Mouse (Mus musculus) lung, embryonic 15.5 days (tissue): ENCODE results near the gene Ifnl3. TPM values are rescaled to one million over a fixed set of nuclear protein-coding genes. Genes with fewer than 3 reads are reported as not detected.
A peak's percentile ranks its signal among the peaks of the same experiment; 100 is the strongest.

ENCODE experiments used
- ATAC-seq: fragments of 200-750 bp; cut with Nextera tagmentation; 2 replicates; pipeline ENCODE4 v1.8.0; 2017; ENCODE audit warnings: moderate number of reproducible peaks, borderline replicate concordance; ENCODE audit not compliant: low FRiP score, low TSS enrichment; ENCODE audit errors: extremely low read depth
- H3K27ac ChIP-seq: fragments of 300-500 bp; sonication (generic); 2 replicates; pipeline ENCODE4 v1.5.1; 2015; ENCODE audit warnings: moderate library complexity, mild to moderate bottlenecking, inconsistent platforms
- H3K27me3 ChIP-seq: fragments of 300-500 bp; sonication (generic); 2 replicates; pipeline ENCODE4 v1.6.1; 2015; ENCODE audit warnings: inconsistent platforms
- H3K36me3 ChIP-seq: fragments of 300-500 bp; sonication (generic); 2 replicates; pipeline ENCODE4 v1.6.1; 2015; ENCODE audit warnings: inconsistent platforms
- H3K4me1 ChIP-seq: fragments of 300-500 bp; sonication (generic); 2 replicates; pipeline ENCODE4 v1.6.1; 2015; ENCODE audit warnings: inconsistent platforms
- H3K4me2 ChIP-seq: fragments of 300-500 bp; sonication (generic); 2 replicates; pipeline ENCODE4 v1.6.1; 2015; ENCODE audit warnings: inconsistent platforms, mild to moderate bottlenecking, moderate library complexity
- H3K4me3 ChIP-seq: fragments of 300-500 bp; sonication (generic); 2 replicates; pipeline ENCODE4 v1.5.1; 2015; ENCODE audit warnings: mild to moderate bottlenecking, inconsistent platforms
- H3K9ac ChIP-seq: fragments of 300-500 bp; sonication (generic); 2 replicates; pipeline ENCODE4 v1.6.1; 2015; ENCODE audit warnings: inconsistent platforms
- H3K9me3 ChIP-seq: fragments of 300-500 bp; sonication (generic); 2 replicates; pipeline ENCODE4 v1.6.1; 2016; ENCODE audit warnings: inconsistent platforms
- WGBS: fragments of 180-500 bp; shearing (Covaris S2); methylation state at CpG from one replicate; pipeline ENCODE4 v1.1.7; 2015; 5-methylcytosine and 5-hydroxymethylcytosine counted together
- microRNA-seq: library from miRNA; unstranded; fragments of <30 nt; microRNA quantifications from one replicate; pipeline ENCODE4, GENCODE M21; 2016
- polyA plus RNA-seq: library from polyadenylated mRNA; unstranded; fragments of >200 nt; fragmentation: Nextera tagmentation; extraction: Ambion mirVana; gene quantifications from 2 replicates; pipeline ENCODE4 v1.2.1, GENCODE M21; 2015

Ifnl3 gene
- polyA plus RNA-seq, 1 experiment from 2014 or later = not detected

DNA sequence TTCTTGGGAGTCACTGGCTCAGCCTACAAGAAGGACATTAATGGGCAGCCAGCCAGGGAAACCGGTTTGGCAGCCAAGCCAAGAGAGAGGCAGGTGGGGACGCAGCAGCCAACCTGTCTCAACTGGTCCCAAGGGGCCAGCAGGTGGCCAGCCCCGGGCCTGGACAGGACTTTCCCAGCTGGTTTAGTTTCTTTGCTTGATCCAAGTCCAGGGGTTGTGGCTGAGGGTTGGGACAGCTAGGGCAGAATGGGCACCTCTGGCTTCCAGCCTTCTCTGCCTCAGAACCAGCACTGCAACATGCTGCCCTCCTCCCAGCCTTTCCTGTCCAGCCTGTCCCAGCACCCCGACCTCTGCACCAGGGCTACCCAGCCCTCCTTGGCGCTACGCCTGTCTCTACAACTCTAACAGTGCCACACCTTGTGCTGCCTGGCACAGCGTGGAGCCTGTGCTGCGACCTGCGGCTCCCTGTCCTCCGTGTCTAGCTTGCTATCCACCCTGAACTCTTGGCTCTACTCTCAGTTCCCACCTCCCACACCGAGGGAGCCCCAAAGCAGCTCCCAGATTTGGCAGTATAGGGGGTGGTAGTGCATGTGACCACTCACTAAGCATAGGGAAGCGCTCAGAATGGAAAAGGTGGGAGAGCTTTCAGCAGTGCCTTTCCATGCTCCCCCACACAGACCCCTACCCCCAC, 47.8 kb downstream of the Ifnl3 start:
- Histone ChIP-seq H3K4me1 (peaks cover 62% of the 10 kb centered on the region), H3K9me3 (no peaks in the 10 kb centered on the region), H3K9ac (peak overlapping the region; percentile 9), H3K27ac (peak overlapping the region; percentile 92), H3K4me3 (no peak overlapping the region; the same call in 1 of the 2 replicates), H3K27me3 (no peaks in the 10 kb centered on the region), H3K36me3 (peaks cover 26% of the 10 kb centered on the region), H3K4me2 (peak overlapping the region; percentile 43)
- peak; percentile 69 for ATAC-seq
- WGBS = 41% methylated on average over 12 of the region's 12 CpGs

DNA sequence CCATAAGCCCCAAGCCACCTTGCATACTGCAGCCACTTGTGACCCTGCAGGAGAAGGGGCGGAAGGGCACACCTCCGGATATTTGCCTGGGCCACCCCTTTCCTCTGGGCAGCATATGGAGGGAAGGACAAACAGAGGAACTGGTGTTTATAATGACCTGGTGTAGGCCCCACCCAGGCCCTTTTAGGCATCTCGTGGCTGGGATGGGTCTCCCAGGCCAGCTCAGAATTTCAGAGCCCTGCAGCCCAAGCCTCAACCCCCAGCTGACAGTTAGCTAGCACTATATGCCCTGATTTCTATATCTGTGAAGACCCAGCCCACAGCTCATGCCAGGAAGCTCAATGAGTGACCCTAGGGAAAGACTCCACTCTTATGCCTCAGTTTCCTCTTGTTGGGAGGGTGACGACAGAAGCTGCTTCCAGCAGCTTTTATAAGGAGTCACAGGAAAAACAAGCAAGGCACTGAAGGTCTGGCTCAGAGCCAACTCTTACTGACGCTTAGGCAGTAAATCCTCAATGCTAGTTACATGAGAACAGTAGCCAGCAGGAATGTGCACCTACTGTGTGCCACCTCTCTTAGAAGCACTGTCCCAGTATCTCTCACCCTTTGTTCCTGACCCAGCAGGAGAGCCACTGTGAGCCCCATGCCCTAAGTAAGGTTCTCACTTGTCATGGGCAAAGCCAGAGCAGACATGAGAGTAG, 48.5 kb downstream of the Ifnl3 start:
- Histone ChIP-seq H3K4me2 (peak overlapping the region; percentile 43), H3K36me3 (peaks cover 19% of the 10 kb centered on the region), H3K27me3 (no peaks in the 10 kb centered on the region), H3K4me3 (no peak overlapping the region; the same call in 1 of the 2 replicates), H3K27ac (peak overlapping the region; percentile 92), H3K4me1 (peaks cover 68% of the 10 kb centered on the region), H3K9ac (peak overlapping the region; percentile 9), H3K9me3 (no peaks in the 10 kb centered on the region)
- 18% methylated on average over 5 of the region's 5 CpGs for WGBS
- ATAC-seq = peak; percentile 43

DNA sequence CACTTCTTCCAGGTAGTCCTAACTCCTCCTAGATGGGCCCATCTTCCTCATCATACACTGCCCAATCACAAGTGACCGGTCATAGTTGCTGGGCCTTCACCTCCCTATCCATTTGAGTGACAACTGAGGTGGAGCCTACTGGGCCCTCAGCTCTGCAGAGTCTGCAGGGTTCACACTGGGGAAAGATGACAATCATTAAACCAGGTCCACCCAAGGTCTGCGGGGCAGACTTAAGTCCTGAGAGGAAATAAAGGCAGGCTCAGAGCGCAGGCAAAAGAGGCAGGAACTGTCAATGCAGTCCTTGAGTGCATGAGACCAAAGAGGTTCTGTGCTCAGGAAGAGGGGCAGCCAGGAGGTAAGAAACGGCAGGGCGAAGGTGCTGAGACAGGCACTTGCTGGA, 50.1 kb downstream of the Ifnl3 start:
- H3K27ac ChIP-seq = peak overlapping the region; percentile 92; the same call in 1 of the 2 replicates
- no peak overlapping the region for H3K9ac ChIP-seq
- no peak for ATAC-seq

DNA sequence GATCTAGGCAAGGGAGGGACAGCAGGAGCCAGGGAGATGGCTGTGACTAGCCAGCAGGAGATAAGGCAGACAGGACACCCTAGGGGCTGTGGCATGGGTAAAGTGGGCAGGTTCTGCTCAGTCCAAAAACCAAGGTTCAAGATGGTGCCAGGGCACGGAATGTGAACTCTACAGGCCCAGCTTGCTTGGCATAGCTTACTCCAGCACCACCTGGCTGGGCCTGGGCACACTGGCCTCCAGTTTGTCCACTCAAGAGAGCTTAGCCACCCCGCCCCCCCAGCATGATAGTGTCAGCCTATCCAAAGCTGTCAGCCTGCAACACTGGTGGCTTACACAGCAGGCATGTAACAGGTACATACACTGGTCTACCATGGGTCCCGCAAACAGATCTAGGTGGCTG, 50.6 kb downstream of the Ifnl3 start:
- Histone ChIP-seq H3K36me3 (no peaks in the 10 kb centered on the region), H3K9me3 (no peaks in the 10 kb centered on the region), H3K9ac (no peak overlapping the region), H3K27ac (0 out of 2 replicates have a peak overlapping the region, but pooled peaks have one; percentile 7), H3K4me2 (no peak overlapping the region), H3K4me3 (no peak overlapping the region), H3K27me3 (no peaks in the 10 kb centered on the region), H3K4me1 (peaks cover 89% of the 10 kb centered on the region)
- ATAC-seq = no peak
- WGBS = 85% methylated on average over 3 of the region's 3 CpGs

More for the DNA sequence above, 50.1 kb downstream of the Ifnl3 start:
- H3K4me3 ChIP-seq = no peak overlapping the region
- 71% methylated on average over 5 of the region's 5 CpGs for WGBS
- H3K36me3 ChIP-seq = peaks cover 4% of the 10 kb centered on the region
- H3K4me1 ChIP-seq = peaks cover 84% of the 10 kb centered on the region
- no peaks in the 10 kb centered on the region for H3K27me3 ChIP-seq
- no peak overlapping the region for H3K4me2 ChIP-seq
- no peaks in the 10 kb centered on the region for H3K9me3 ChIP-seq

Small RNA genes within 50 kb of the gene (microRNA-seq; reads per million reads assigned to microRNA genes)
- gene Mir7049 = not detected

Other genes starting within 250 kb of the Ifnl3 start
- 11.4 and 11.8 TPM in 2 replicates for gene Eid2b, start 245.1 kb upstream of the Ifnl3 start, polyA plus RNA-seq
- gene Selenov, start 231.7 kb upstream of the Ifnl3 start, polyA plus RNA-seq = not detected in 2 replicates
- gene Dll3, start 220.6 kb upstream of the Ifnl3 start, polyA plus RNA-seq = 0.75 and 0.94 TPM in 2 replicates
- gene Timm50, start 210.8 kb upstream of the Ifnl3 start, polyA plus RNA-seq = 146 and 147 TPM in 2 replicates
- gene Supt5, start 184.1 kb upstream of the Ifnl3 start, polyA plus RNA-seq = 83.2 and 88.4 TPM in 2 replicates
- 979 and 1,114 TPM in 2 replicates for gene Rps16, start 172.2 kb upstream of the Ifnl3 start, polyA plus RNA-seq
- 59.4 and 67.9 TPM in 2 replicates for gene Plekhg2, start 150.2 kb upstream of the Ifnl3 start, polyA plus RNA-seq
- gene Zfp36, start 142.6 kb upstream of the Ifnl3 start, polyA plus RNA-seq = 16.4 and 17.9 TPM in 2 replicates
- gene Med29, start 130.1 kb upstream of the Ifnl3 start, polyA plus RNA-seq = 51.2 and 53.8 TPM in 2 replicates
- gene Paf1, start 129.9 kb upstream of the Ifnl3 start, polyA plus RNA-seq = 80.7 and 88.2 TPM in 2 replicates
- gene Gmfg, start 85.4 kb upstream of the Ifnl3 start, polyA plus RNA-seq = 36.5 and 38.9 TPM in 2 replicates
- gene Lrfn1, start 70.9 kb upstream of the Ifnl3 start, polyA plus RNA-seq = 3.1 and 3.8 TPM in 2 replicates
- gene Ifnl2, start 12.4 kb upstream of the Ifnl3 start, polyA plus RNA-seq = not detected in 2 replicates
- 0.53 TPM in 1 of 2 replicates, not detected in the other for gene Sycn, start 18.0 kb downstream of the Ifnl3 start, polyA plus RNA-seq
- not detected in 2 replicates for gene Nccrp1, start 24.4 kb downstream of the Ifnl3 start, polyA plus RNA-seq
- gene Samd4b, start 75.3 kb downstream of the Ifnl3 start, polyA plus RNA-seq = 21.3 and 21.6 TPM in 2 replicates
- gene Pak4, start 75.3 kb downstream of the Ifnl3 start, polyA plus RNA-seq = 55.4 and 60.8 TPM in 2 replicates
- not detected in 2 replicates for gene Acp7, start 108.5 kb downstream of the Ifnl3 start, polyA plus RNA-seq
- 6.3 and 6.5 TPM in 2 replicates for gene Fbxo27, start 170.0 kb downstream of the Ifnl3 start, polyA plus RNA-seq
- gene Fbxo17, start 194.0 kb downstream of the Ifnl3 start, polyA plus RNA-seq = 15.6 and 16.3 TPM in 2 replicates
- gene Mrps12, start 219.0 kb downstream of the Ifnl3 start, polyA plus RNA-seq = 116 and 124 TPM in 2 replicates
- gene Sars2, start 219.2 kb downstream of the Ifnl3 start, polyA plus RNA-seq = 27.2 and 27.7 TPM in 2 replicates
- gene Ccer2, start 233.3 kb downstream of the Ifnl3 start, polyA plus RNA-seq = not detected in 2 replicates
- gene Sirt2, start 243.9 kb downstream of the Ifnl3 start, polyA plus RNA-seq = 59.5 and 65.2 TPM in 2 replicates
- 36.9 and 38.7 TPM in 2 replicates for gene Nfkbib, start 244.7 kb downstream of the Ifnl3 start, polyA plus RNA-seq